Mouse (Mus musculus): ENCODE measurements around the gene Egfl6. TPM values are rescaled to one million over a fixed set of nuclear protein-coding genes. Genes with fewer than 3 reads are reported as not detected.

The Egfl6 gene
- polyA plus RNA-seq, 1 experiment from 2014 or later, result 21.7 TPM

Other genes with a start within 250 kb of the Egfl6 start
- 57.0 and 58.5 TPM in 2 replicates for gene Trappc2, start 145.1 kb downstream of the Egfl6 start, polyA plus RNA-seq (2016; fragmentation: Nextera tagmentation; extraction: Ambion mirVana)
- 9.8 and 10.4 TPM in 2 replicates for gene Ofd1, start 145.0 kb downstream of the Egfl6 start, polyA plus RNA-seq (2016; fragmentation: Nextera tagmentation; extraction: Ambion mirVana)
- gene Rab9, start 105.9 kb downstream of the Egfl6 start, polyA plus RNA-seq (2016; fragmentation: Nextera tagmentation; extraction: Ambion mirVana), result 50.8 and 55.6 TPM in 2 replicates
- gene Tceanc, start 67.2 kb downstream of the Egfl6 start, polyA plus RNA-seq (2016; fragmentation: Nextera tagmentation; extraction: Ambion mirVana), result 12.6 and 13.7 TPM in 2 replicates

Measured in hindbrain, embryonic 12.5 days (tissue).